Mouse (Mus musculus) embryonic facial prominence, embryonic 15.5 days (tissue): Measurements from ENCODE around the gene Ccdc146. TPM values are rescaled to one million over a fixed set of nuclear protein-coding genes. Genes with fewer than 3 reads are reported as not detected.

Experiments
- ATAC-seq: fragments of 200-750 bp; cut with Nextera tagmentation; 2 replicates; pipeline ENCODE4 v1.8.0; 2017; ENCODE audit warnings: low read depth, moderate TSS enrichment; ENCODE audit not compliant: insufficient number of reproducible peaks, low FRiP score, low TSS enrichment
- H3K27ac ChIP-seq: fragments of 300-500 bp; sonication (generic); replicated peaks from 2 replicates; pipeline ENCODE4 v1.5.1; 2015; ENCODE audit warnings: mild to moderate bottlenecking, inconsistent platforms
- H3K27me3 ChIP-seq: fragments of 300-500 bp; sonication (generic); 2 replicates; pipeline ENCODE4 v1.6.1; 2015; ENCODE audit warnings: inconsistent platforms
- H3K36me3 ChIP-seq: fragments of 300-500 bp; sonication (generic); 2 replicates; pipeline ENCODE4 v1.6.1; 2015; ENCODE audit warnings: mild to moderate bottlenecking, inconsistent platforms
- H3K4me1 ChIP-seq: fragments of 300-500 bp; sonication (generic); 2 replicates; pipeline ENCODE4 v1.6.1; 2015; ENCODE audit warnings: inconsistent platforms
- H3K4me2 ChIP-seq: fragments of 300-500 bp; sonication (generic); replicated peaks from 2 replicates; pipeline ENCODE4 v1.6.1; 2015; ENCODE audit warnings: mild to moderate bottlenecking, inconsistent platforms
- H3K4me3 ChIP-seq: fragments of 300-500 bp; sonication (generic); replicated peaks from 2 replicates; pipeline ENCODE4 v1.5.1; 2015; ENCODE audit warnings: mild to moderate bottlenecking, inconsistent platforms
- H3K9ac ChIP-seq: fragments of 300-500 bp; sonication (generic); 2 replicates; pipeline ENCODE4 v1.6.1; 2015; ENCODE audit warnings: inconsistent platforms
- H3K9me3 ChIP-seq: fragments of 300-500 bp; sonication (generic); replicated peaks from 2 replicates; pipeline ENCODE4 v1.6.1; 2016; ENCODE audit warnings: inconsistent platforms
- WGBS: fragments of 180-500 bp; shearing (Covaris S2); methylation state at CpG from one replicate; pipeline ENCODE4 v1.1.7; 2015; 5-methylcytosine and 5-hydroxymethylcytosine counted together
- polyA plus RNA-seq: library from polyadenylated mRNA; unstranded; fragments of >200 nt; fragmentation: Nextera tagmentation; extraction: Ambion mirVana; gene quantifications from 2 replicates; pipeline ENCODE4 v1.2.1, GENCODE M21; 2015

Gene Ccdc146
- polyA plus RNA-seq, result 3.5 and 7.5 TPM in 2 replicates

DNA sequence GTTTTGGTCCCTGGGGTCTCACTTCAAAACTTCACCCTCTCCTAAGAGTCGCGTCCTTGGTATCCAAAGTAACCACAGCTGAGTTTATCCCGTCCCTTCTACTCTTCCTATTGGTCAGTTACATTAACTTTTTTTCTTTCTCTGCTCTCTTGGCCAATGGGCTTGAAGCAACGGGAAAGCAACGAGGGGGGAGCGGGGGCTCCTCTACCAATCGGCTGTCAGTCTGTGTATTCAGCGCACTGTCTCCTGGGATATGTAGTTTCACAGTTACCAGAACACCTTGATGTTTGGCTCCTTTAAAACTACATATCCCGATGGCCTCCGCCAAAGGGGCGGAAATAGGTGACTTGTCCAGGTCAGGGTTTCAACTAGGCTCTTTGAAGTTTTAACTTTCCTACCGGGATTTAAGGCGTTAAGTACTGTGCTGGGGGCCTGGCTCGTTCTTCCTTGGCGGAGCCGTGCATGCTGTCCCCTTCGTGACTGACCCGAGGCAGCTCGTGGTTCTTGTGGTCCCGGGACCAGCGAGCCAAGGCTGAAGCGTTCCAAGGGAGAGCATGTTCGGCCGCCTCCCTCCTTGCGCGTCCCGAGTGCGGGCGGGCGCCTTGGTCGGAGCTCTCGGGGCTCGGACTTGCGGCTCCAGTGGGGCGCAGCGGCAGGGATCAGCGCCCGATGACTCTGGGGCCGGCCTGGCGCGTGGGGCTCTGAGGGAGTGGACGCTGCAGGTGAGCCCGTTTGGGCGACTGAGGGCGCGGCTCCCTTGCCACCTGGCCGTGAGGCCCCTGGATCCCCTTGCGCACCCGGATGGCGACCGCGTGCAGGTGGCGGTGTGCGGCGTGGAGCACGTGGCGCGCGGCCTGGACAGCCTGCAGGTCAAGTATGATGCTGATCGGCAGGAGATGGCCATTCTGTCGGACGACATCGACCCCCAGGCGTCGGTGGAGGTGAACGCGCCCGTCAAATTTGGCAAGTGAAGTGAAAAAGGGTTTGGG lies at the start of gene Ccdc146, which contains the start of gene Fam185a:
Gene Ccdc146 (minus strand): TSS at position 64 of the 989 bp plus-strand sequence.
Gene Fam185a (plus strand): TSS at position 345 of the 989 bp plus-strand sequence.
- H3K4me2 ChIP-seq, result peak within 1 kb of the TSS; percentile 91
- peak within 1 kb of the TSS; percentile 81 for H3K4me3 ChIP-seq
- no peaks in the 10 kb centered on the region for H3K9me3 ChIP-seq
- no peaks in the 10 kb centered on the region for H3K27me3 ChIP-seq
- peaks cover 9% of the 10 kb centered on the region; the same call in 1 of the 2 replicates for H3K4me1 ChIP-seq
- no peaks in the 10 kb centered on the region for H3K36me3 ChIP-seq
- H3K27ac ChIP-seq, result no peak within 1 kb of the TSS
- H3K9ac ChIP-seq, result peak within 1 kb of the TSS; percentile 77
- under 1% methylated on average over 68 of the region's 68 CpGs for WGBS
- ATAC-seq, result peak; percentile 99

DNA sequence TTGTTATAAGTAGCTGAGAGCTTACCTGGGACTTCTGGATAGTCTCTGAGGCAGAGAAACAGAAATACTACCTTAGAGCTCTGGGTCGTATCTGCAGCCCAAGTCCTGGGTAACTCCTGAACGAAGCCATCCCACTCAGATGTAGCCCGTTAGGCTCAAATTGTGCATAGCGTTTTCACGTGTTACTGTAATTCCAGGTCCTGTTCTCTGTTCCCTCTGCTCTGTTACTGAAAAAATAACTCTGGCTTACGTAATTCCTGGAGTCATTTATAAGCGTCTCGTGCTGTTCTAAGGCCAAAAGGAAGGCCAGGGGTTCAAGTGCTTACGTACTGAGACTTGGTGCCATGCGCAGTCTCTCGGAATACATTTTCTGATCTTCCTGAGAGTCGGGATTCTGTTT lies 43.6 kb upstream of the Ccdc146 start:
- ATAC-seq, result no peak
- no peak overlapping the region for H3K4me2 ChIP-seq
- no peaks in the 10 kb centered on the region for H3K4me1 ChIP-seq
- no peak overlapping the region for H3K9ac ChIP-seq
- no peak overlapping the region for H3K27ac ChIP-seq
- WGBS, result 86% methylated on average over 12 of the region's 12 CpGs
- H3K4me3 ChIP-seq, result no peak overlapping the region
- no peaks in the 10 kb centered on the region for H3K9me3 ChIP-seq
- no peaks in the 10 kb centered on the region for H3K27me3 ChIP-seq
- H3K36me3 ChIP-seq, result no peaks in the 10 kb centered on the region

DNA sequence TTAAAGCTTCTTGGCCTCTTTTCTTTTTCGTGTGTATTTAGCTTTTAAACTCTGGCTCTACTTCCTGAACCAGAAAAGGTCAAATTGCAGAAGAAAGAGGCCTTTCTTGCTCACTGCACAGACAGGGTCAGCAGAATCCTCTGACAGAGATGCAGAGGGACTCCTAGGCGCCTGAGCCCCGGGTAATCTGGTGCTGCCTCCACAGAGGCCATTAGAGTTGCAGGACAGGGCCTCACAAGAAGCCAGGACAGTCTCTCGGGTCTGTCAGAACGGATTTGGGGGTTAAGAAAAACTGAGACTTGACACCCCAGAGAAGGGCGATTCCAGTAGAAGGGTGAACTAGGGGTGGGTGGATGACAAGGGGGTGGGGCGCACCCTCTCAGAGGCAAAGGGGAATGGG lies 42.9 kb upstream of the Ccdc146 start:
- no peak overlapping the region for H3K9ac ChIP-seq
- H3K9me3 ChIP-seq, result no peaks in the 10 kb centered on the region
- ATAC-seq, result no peak
- no peak overlapping the region for H3K4me3 ChIP-seq
- H3K36me3 ChIP-seq, result no peaks in the 10 kb centered on the region
- no peak overlapping the region for H3K4me2 ChIP-seq
- no peak overlapping the region for H3K27ac ChIP-seq
- H3K27me3 ChIP-seq, result no peaks in the 10 kb centered on the region
- no peaks in the 10 kb centered on the region for H3K4me1 ChIP-seq
- WGBS, result 57% methylated on average over 7 of the region's 7 CpGs

DNA sequence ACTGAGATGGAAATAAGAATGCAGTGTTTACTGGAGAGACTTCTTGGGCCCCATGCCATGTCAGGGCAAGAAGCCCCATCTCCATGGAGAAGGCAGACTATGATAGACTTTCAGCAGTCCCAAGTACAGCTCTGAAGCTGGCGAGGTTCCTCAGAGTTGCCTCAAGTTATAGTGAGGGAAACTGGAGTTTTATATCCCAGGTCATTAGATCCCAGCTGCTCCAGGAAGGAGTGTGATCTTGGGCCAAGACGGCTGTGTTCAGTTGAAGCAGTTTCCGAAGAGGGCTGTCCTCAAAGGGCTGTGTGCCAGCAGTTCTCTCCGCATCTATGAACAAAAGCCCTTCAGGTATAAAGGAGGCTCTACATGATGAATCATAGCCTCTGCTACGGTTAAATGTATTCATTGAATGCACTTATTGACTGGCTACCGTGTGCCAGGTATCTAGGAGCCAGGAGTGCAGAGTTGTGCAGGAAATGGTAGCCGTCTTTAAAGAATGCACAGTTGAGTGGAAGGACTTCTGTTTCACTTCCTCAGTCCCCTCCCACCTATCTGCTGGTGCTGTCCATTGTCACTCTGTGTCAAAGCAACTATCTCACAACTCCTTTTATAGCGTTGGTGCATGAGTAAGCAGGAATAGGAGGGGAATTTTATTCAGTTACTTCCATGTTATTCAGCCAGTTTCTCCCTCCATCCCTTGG lies 16.5 kb upstream of the Ccdc146 start:
- H3K9ac ChIP-seq, result no peak overlapping the region
- H3K36me3 ChIP-seq, result no peaks in the 10 kb centered on the region
- H3K4me3 ChIP-seq, result no peak overlapping the region
- WGBS, result 61% methylated on average over 8 of the region's 8 CpGs
- ATAC-seq, result peak; percentile 60
- H3K27me3 ChIP-seq, result no peaks in the 10 kb centered on the region
- peaks cover 9% of the 10 kb centered on the region; the same call in 1 of the 2 replicates for H3K4me1 ChIP-seq
- peak overlapping the region; percentile 23; the same call in 1 of the 2 replicates for H3K27ac ChIP-seq
- H3K9me3 ChIP-seq, result no peaks in the 10 kb centered on the region
- H3K4me2 ChIP-seq, result no peak overlapping the region

DNA sequence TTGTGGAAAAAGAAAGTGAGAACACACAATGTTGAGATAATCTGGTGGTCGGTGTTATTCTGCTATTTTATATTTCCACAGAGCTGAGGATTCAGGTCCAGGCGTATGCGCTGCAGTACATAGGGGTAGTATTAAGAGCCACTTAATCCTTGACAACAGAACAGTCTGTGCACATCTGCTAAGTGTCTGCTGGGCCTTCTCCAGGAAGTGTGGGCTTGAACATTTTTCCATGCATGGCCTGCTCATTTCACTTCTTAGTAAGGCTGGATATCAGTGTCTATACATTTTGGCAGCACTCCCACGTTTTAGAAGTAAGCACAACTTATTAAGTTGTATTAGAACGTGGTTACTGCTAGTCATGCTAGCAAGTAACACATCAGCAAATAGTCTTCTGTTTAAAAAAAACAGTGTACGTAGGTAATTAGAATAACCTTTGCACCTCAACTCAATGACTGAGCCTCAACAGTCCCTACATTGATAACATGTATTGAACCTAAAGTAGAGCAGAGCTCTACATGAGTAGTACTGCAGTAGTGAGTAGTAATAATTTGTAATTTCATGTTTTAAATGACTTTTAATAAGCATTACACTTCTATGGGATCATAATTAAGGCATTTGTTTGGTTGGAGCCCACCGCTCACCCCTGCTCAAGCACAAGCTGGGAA lies 15.1 kb upstream of the Ccdc146 start:
- Histone ChIP-seq H3K9me3 (no peaks in the 10 kb centered on the region), H3K4me1 (peaks cover 9% of the 10 kb centered on the region; the same call in 1 of the 2 replicates), H3K27ac (no peak overlapping the region), H3K36me3 (no peaks in the 10 kb centered on the region), H3K9ac (no peak overlapping the region), H3K27me3 (no peaks in the 10 kb centered on the region), H3K4me3 (no peak overlapping the region), H3K4me2 (no peak overlapping the region)
- 69% methylated on average over 7 of the region's 7 CpGs for WGBS
- no peak for ATAC-seq

DNA sequence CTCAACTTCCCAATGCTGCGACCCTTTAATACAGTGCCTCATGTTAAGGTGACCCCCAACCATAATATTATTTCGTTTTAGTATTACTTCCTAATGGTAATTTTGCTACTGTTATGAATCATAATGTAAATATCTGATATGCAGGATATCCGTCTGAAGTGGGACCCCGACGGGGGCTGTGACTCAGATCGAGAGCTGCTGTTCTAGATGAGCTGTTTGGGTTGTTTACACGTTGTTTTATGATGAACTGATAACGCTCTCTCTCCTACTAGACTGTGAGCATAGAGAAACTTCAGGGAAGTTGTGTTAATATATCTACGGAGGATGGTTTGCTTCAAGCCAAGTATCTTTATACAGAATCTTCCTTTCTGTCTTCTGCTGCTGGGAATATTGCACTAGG lies 14.0 kb upstream of the Ccdc146 start:
- Histone ChIP-seq H3K4me3 (no peak overlapping the region), H3K4me2 (no peak overlapping the region), H3K36me3 (no peaks in the 10 kb centered on the region), H3K27ac (no peak overlapping the region), H3K4me1 (peaks cover 9% of the 10 kb centered on the region; the same call in 1 of the 2 replicates), H3K27me3 (no peaks in the 10 kb centered on the region), H3K9ac (no peak overlapping the region), H3K9me3 (no peaks in the 10 kb centered on the region)
- WGBS, result 93% methylated on average over 9 of the region's 9 CpGs
- no peak for ATAC-seq

DNA sequence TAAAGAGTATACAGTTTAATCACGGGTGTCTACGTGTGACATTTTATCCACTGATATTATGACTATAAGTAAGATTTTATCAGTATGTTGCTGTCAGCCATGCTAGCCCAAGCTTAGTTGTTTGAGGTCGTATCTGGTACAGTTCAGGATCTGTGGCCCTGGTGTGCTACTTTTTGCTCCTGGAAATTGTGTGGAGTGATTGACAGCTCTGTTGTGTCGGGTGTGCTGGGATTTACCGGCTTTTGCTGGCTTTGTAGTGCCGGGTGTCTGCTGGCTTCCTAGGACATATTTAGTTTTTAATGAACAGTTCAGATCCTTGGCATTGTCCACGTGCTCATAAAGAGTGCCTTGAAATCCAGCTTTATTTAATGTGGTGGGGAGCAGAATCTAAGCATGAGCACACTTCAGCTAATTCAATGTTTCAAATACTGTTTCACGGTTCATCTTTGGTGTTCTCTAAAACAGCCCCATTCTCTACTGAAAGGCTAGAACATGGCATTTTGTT lies 12.0 kb upstream of the Ccdc146 start:
- no peak for ATAC-seq
- H3K27me3 ChIP-seq, result no peaks in the 10 kb centered on the region
- H3K4me3 ChIP-seq, result no peak overlapping the region
- 45% methylated on average over 8 of the region's 8 CpGs for WGBS
- H3K4me1 ChIP-seq, result peaks cover 9% of the 10 kb centered on the region; the same call in 1 of the 2 replicates
- no peaks in the 10 kb centered on the region for H3K9me3 ChIP-seq
- no peak overlapping the region for H3K27ac ChIP-seq
- H3K36me3 ChIP-seq, result no peaks in the 10 kb centered on the region
- H3K9ac ChIP-seq, result no peak overlapping the region
- no peak overlapping the region for H3K4me2 ChIP-seq

DNA sequence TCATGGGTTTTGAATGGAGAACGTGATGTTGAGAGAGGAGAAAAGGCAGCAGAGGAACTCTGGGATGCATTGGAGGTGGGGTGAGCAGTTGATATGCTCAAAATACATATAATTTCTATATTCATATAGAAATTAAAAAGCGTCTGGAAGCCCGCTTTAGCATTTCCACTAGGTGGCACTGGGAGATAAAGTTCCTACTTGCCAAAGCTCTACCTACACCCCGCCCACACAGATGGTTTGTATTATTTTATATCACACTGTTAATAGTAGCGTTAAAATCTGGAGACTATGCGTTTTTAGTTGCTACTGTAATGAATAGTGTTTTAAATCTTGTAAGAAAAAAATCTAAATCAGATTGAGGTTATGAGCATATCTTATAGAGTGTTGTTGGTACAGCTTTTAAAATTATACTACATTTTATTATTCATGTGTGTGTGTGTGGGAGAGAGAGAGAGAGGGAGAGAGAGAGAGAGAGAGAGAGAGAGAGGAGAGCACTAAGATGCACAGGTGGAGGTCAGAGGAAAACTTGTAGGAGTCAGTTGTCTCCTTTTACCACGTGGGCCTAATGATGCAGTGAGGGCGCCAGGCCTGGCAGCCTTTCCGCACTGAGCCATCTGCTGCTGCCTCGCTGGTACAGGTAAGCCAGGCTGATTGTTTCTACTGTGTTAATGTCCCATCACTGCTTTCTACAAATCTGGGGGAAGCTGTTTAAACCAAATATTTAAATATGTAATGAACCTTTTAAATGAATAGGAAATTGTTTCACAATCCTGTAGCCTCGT lies 9.9 kb upstream of the Ccdc146 start:
- no peaks in the 10 kb centered on the region for H3K27me3 ChIP-seq
- no peak overlapping the region for H3K4me2 ChIP-seq
- H3K27ac ChIP-seq, result no peak overlapping the region
- WGBS, result 51% methylated on average over 11 of the region's 11 CpGs
- H3K9ac ChIP-seq, result no peak overlapping the region
- no peaks in the 10 kb centered on the region for H3K36me3 ChIP-seq
- no peaks in the 10 kb centered on the region for H3K4me1 ChIP-seq
- no peak for ATAC-seq
- H3K4me3 ChIP-seq, result no peak overlapping the region
- no peaks in the 10 kb centered on the region for H3K9me3 ChIP-seq

DNA sequence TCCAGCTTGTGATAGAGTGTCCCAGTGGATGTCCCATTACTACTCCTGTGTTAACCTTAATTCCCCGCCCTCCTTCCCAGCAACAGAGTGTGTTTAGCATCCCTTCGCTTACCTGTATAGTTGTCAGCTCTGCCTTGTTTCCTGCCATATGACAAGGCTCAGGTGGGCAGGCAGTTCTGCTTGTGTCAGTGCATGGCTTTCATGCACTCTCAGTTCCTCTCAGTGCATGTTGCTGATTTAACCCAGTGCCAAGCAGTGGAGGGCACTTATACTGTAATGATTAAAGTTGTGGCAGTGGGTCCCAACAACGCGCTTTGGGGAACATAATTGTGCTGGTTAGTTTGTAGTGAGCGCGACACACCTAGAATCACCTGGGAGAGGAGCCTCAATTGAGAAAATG lies 2.2 kb upstream of the Ccdc146 start:
- Histone ChIP-seq H3K27ac (no peak overlapping the region), H3K4me3 (no peak overlapping the region), H3K4me2 (no peak overlapping the region), H3K36me3 (no peaks in the 10 kb centered on the region), H3K9ac (no peak overlapping the region), H3K9me3 (no peaks in the 10 kb centered on the region), H3K27me3 (no peaks in the 10 kb centered on the region), H3K4me1 (peaks cover 9% of the 10 kb centered on the region; the same call in 1 of the 2 replicates)
- WGBS, result 89% methylated on average over 6 of the region's 6 CpGs
- ATAC-seq, result no peak

DNA sequence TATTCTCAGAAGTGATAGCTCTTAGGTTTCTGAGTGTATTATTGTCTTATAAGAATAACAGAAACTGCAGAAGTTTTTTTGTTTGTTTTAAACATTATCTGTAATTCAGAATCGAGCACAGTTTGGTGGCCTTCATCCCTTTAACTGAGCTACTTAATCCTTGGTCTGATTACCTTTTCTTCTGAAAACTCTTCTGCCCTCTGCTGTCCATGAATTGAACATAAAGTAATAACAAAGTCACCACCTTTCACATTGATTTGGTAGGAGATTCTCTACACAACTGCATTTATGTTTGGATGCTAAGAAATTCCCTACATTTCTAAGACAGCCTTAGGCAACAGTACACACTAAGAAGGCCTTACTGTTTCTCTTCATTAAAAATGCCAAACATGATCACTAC lies 3.9 kb downstream of the Ccdc146 start:
- Histone ChIP-seq H3K27me3 (no peaks in the 10 kb centered on the region), H3K9me3 (no peaks in the 10 kb centered on the region), H3K9ac (no peak overlapping the region), H3K4me3 (no peak overlapping the region), H3K4me1 (0 out of 2 replicates have a peak, but pooled peaks cover 2% of the 10 kb centered on the region), H3K27ac (no peak overlapping the region), H3K4me2 (no peak overlapping the region), H3K36me3 (no peaks in the 10 kb centered on the region)
- no peak for ATAC-seq
- WGBS, result 8% methylated on average over 1 of the region's 1 CpGs
